Mouse (Mus musculus): ENCODE measurements at regions not wholly inside any gene's neighbourhood (a gene's known extent, or its start where the extent isn't known, plus 50 kb on each side); places are given as distances from the start of the nearest gene placed in this dataset.

GRCm38 (mm10) chr2:56025059-56025458 is 589.3 kb downstream of the Kcnj3 start:
- intact Hi-C loops (cut with DNase I) = loop anchor here (2.0 to 5.0 kb wide), 2 partner anchors 723 to 934 kb away; no protein-coding TSS in a partner anchor
- peak; percentile 23 to 47 for DNase-seq (ENCODE audit: low spot score in 2 of 2)

GRCm38 (mm10) chr2:56028958-56029357 is 593.2 kb downstream of the Kcnj3 start:
- intact Hi-C loops (cut with DNase I) = loop anchor here (5.0 kb wide), 1 partner anchor 727 kb away; no protein-coding TSS in a partner anchor
- DNase-seq (ENCODE audit: low spot score in 2 of 2) = no peak

Measured in left cerebral cortex, postnatal 25 days (tissue).